Mouse (Mus musculus): ENCODE measurements around the gene 4921536K21Rik. TPM values are rescaled to one million over a fixed set of nuclear protein-coding genes. Genes with fewer than 3 reads are reported as not detected.
"Not testable (repeated sequence)": the region's sequence is repeated elsewhere in the genome, so short reads cannot be mapped to it uniquely, and the experiment has no call there.

4921536K21Rik gene
- polyA plus RNA-seq, 1 experiment = 0.86 TPM

DNA sequence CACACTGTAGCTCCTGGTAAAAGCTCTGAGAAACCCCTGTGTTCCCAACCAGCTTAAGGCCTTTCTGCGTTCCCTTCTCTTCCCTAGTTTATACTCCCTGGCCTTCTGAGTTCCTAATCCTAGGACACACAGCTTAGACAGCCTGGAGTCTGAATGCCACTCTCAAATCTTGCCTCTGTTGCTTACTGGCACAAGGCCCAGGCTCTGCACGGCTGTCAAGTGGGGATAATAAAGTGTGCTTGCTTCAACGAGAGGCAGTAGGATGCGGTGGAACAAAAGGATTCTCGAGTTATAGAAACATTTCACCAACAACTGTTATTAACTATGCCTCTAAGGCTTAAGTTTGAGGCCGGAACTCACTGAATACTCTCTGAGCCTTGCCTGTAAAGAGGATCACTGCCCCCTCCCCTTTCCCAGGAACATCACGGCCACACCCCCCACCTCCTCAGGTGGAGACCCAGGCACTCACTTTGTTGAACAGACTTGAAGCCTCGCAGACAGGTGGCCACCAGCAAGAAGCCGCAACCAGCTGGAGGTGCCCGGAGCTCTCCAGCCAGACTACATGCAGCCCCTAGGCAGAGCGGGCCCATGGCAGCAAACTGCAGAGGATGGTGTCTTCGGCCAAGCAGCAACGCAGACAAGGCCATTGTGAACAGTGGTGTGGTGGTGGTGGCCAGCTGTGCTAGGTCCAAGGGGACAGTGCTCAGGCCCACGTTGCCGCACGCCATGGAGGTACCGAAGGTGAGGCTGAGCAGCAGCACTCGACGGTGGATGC lies 17.4 kb upstream of the 4921536K21Rik start:
- Histone ChIP-seq H3K27ac (ENCODE audit: insufficient read depth, low read length) (peak overlapping the region; percentile 79; the same call in 1 of the 2 replicates), H3K4me1 (ENCODE audit: control insufficient read depth, insufficient read depth, low read length) (0 out of 2 replicates have a peak, but pooled peaks cover 8% of the 10 kb centered on the region), H3K4me3 (ENCODE audit: insufficient read depth, low read length) (peak overlapping the region; percentile 65)
- TF ChIP-seq CTCF (IDR thresholded peaks at IDR 0.05; ENCODE audit: borderline replicate concordance, insufficient read depth, low read length) (0 out of 2 replicates have a peak, but pooled peaks have one; percentile 17), POLR2A (IDR thresholded peaks at IDR 0.05; ENCODE audit: low read depth, low read length) (no peak)

DNA sequence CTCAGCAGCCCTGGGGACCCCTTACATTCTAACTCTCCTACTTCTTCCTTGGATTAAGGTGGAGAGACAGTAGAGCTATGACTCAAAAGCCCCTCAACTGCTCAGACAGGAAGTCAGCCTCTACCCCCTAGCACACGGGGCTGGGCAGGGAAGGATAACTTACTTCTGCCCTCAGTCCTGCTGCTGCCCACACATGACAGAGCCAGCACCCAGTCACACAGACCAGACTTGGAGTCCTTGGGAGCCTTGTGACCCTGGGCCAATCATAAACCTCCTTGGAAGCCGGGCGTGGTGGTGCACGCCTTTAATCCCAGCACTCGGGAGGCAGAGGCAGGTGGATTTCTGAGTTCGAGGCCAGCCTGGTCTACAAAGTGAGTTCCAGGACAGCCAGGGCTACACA lies 16.5 kb upstream of the 4921536K21Rik start:
- H3K27ac ChIP-seq (ENCODE audit: insufficient read depth, low read length) = peak overlapping the region; percentile 23; the same call in 1 of the 2 replicates
- H3K4me1 ChIP-seq (ENCODE audit: control insufficient read depth, insufficient read depth, low read length) = not testable (repeated sequence)
- peak overlapping the region; percentile 65 for H3K4me3 ChIP-seq (ENCODE audit: insufficient read depth, low read length)

DNA sequence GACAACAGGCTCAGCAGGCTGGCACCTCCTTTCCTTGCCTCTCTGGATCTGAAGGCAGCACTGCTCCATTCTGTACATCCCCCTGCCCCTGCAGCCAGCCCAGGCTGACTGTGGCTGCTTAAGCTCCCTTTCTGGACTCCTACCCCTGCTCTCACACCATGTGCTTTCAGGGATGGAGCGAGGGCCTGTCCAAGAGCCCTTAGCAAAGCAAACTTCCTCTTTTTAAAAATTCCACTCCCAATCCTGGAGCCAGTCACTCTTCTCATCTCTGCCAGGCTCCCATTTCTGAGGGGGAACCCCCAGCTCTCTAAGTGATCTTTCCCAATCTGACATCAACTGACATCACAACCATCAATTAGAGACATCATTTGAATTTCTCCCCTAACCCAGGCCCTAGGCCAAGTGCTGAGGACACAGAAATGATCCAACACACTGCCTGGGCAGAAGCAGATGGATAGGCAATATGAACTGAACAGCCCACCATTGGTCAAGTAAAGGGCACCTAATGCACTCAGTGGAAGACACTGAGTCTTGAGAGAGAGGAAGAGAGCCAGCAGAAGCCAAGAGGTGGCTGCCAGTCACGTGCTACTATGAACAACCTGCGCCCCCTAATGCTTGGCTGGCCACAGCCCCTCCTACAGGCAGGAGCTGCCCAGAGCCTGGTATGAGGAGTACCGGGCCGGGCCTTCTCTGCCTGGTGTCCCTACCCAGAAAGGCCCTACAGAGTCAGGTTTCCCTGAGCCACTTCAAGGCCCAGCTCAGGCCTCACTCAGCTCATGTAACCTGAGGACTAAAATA lies 15.8 kb upstream of the 4921536K21Rik start:
- Histone ChIP-seq H3K4me1 (ENCODE audit: control insufficient read depth, insufficient read depth, low read length) (0 out of 2 replicates have a peak, but pooled peaks cover 6% of the 10 kb centered on the region), H3K27ac (ENCODE audit: insufficient read depth, low read length) (peak overlapping the region; percentile 23; the same call in 1 of the 2 replicates), H3K4me3 (ENCODE audit: insufficient read depth, low read length) (peak overlapping the region; percentile 65)
- TF ChIP-seq CTCF (IDR thresholded peaks at IDR 0.05; ENCODE audit: borderline replicate concordance, insufficient read depth, low read length) (0 out of 2 replicates have a peak, but pooled peaks have one; percentile 6), POLR2A (IDR thresholded peaks at IDR 0.05; ENCODE audit: low read depth, low read length) (no peak)

DNA sequence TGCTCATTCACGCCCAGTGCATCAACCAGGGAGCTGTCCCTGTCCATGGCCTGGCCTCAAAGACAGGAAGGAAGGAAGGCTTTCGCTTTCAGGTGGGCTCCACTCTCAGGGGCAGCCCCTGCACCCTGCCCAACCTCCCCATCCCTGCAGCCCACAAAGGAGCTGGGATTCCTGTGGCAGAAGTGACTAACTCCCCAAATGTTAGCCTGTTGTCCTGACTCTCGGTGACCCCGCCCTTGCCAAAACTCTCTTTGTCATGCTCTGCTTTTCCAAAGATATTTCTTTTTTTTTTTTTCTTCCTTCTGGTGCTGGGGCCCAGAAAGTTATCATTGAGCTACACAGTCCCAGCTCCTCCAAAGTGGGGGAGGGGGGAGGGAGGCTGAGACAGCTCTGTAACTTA lies 14.3 kb upstream of the 4921536K21Rik start:
- 0 out of 2 replicates have a peak, but pooled peaks cover 4% of the 10 kb centered on the region for H3K4me1 ChIP-seq (ENCODE audit: control insufficient read depth, insufficient read depth, low read length)
- H3K27ac ChIP-seq (ENCODE audit: insufficient read depth, low read length) = peak overlapping the region; percentile 38
- TF ChIP-seq CTCF (IDR thresholded peaks at IDR 0.05; ENCODE audit: borderline replicate concordance, insufficient read depth, low read length) (no peak), POLR2A (IDR thresholded peaks at IDR 0.05; ENCODE audit: low read depth, low read length) (no peak)
- H3K4me3 ChIP-seq (ENCODE audit: insufficient read depth, low read length) = no peak overlapping the region

DNA sequence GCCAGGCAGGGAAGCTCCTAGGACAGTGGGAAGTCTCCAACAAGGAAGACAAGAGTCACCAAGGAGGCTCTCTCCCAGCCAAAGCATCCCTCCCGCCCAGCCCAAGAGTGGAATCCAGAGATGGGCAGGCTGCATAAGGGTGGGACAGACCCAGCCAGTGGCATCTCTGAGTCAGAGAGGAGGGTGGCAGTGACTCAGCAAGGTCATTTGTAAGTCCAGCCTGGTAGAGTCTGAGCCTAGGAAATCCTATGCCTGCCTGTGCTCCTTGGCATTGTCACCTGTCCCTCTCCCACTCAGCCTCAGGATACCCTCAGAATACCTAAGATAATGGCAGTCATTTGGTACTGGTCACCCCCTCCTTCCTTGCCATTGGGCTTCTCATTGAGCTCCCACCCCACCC lies 10.5 kb upstream of the 4921536K21Rik start:
- no peak for TF ChIP-seq CTCF (IDR thresholded peaks at IDR 0.05; ENCODE audit: borderline replicate concordance, insufficient read depth, low read length)
- no peak for TF ChIP-seq POLR2A (IDR thresholded peaks at IDR 0.05; ENCODE audit: low read depth, low read length)

DNA sequence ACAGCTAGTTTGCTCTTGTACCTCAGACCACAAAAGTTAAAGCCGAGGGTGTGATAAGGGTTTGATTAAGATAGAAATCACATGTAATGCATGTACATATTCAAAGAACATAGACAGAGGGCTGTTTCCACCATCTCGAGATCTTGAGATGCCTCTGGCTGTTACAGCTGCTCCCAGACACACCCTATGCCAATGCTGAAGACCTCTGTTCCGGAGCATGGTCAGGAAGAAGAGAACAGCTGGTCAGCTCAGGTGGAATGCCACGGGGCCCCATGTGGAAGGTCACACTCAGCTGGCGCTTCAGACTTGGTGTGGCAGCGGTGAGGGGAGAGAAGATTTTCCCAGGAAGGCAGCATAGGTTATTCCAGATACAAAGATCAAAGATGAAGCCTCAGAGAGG lies 9.8 kb upstream of the 4921536K21Rik start:
- Histone ChIP-seq H3K27ac (ENCODE audit: insufficient read depth, low read length) (no peak overlapping the region), H3K4me1 (ENCODE audit: control insufficient read depth, insufficient read depth, low read length) (0 out of 2 replicates have a peak, but pooled peaks cover 2% of the 10 kb centered on the region), H3K4me3 (ENCODE audit: insufficient read depth, low read length) (no peak overlapping the region)
- TF ChIP-seq CTCF (IDR thresholded peaks at IDR 0.05; ENCODE audit: borderline replicate concordance, insufficient read depth, low read length) (no peak), POLR2A (IDR thresholded peaks at IDR 0.05; ENCODE audit: low read depth, low read length) (no peak)

More for the DNA sequence above, 10.5 kb upstream of the 4921536K21Rik start:
- Histone ChIP-seq H3K4me1 (ENCODE audit: control insufficient read depth, insufficient read depth, low read length) (0 out of 2 replicates have a peak, but pooled peaks cover 4% of the 10 kb centered on the region), H3K4me3 (ENCODE audit: insufficient read depth, low read length) (no peak overlapping the region), H3K27ac (ENCODE audit: insufficient read depth, low read length) (no peak overlapping the region)

DNA sequence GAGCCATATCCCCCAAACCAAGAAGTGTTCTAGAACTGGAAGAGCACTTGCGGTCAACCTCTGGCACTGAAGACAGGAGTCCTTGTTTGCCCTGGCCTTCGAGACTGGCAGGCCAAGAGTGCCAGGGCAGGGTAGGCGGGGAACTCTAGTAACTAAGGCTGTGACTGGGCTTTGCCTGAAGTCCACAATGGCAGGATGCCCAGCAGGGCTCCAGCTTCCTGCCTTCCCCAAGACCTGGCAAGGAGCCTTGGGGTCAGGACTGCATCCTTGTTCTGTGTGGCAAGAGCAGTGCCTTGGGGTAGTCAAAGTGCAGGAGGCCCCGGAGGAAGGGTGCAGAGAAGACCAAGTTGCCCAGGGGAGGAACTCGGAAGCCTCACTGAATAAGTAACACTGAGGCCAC lies 8.1 kb upstream of the 4921536K21Rik start:
- Histone ChIP-seq H3K4me3 (ENCODE audit: insufficient read depth, low read length) (no peak overlapping the region), H3K27ac (ENCODE audit: insufficient read depth, low read length) (no peak overlapping the region), H3K4me1 (ENCODE audit: control insufficient read depth, insufficient read depth, low read length) (0 out of 2 replicates have a peak, but pooled peaks cover 2% of the 10 kb centered on the region)
- no peak for TF ChIP-seq POLR2A (IDR thresholded peaks at IDR 0.05; ENCODE audit: low read depth, low read length)
- no peak for TF ChIP-seq CTCF (IDR thresholded peaks at IDR 0.05; ENCODE audit: borderline replicate concordance, insufficient read depth, low read length)

DNA sequence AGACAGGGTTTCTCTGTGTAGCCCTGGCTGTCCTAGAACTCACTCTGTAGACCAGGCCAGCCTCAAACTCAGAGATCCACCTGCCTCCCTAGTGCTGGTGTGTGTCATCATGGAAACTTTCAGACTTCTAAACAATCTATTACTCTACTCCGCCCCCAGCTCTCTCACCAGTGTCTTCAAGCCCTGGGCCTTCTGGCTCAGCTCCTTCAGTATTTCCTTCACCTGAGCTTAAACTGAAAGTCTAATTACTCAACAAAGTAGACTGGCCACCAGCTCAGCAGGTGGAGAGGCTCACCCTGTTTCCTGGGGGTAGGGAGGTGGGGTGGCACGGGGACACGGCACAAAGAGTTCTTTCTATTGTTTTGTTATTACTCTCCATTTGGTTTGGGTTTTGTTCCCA lies 7.6 kb upstream of the 4921536K21Rik start:
- H3K4me1 ChIP-seq (ENCODE audit: control insufficient read depth, insufficient read depth, low read length) = 0 out of 2 replicates have a peak, but pooled peaks cover 2% of the 10 kb centered on the region
- no peak overlapping the region for H3K27ac ChIP-seq (ENCODE audit: insufficient read depth, low read length)
- no peak overlapping the region for H3K4me3 ChIP-seq (ENCODE audit: insufficient read depth, low read length)
- no peak for TF ChIP-seq POLR2A (IDR thresholded peaks at IDR 0.05; ENCODE audit: low read depth, low read length)
- TF ChIP-seq CTCF (IDR thresholded peaks at IDR 0.05; ENCODE audit: borderline replicate concordance, insufficient read depth, low read length) = no peak

DNA sequence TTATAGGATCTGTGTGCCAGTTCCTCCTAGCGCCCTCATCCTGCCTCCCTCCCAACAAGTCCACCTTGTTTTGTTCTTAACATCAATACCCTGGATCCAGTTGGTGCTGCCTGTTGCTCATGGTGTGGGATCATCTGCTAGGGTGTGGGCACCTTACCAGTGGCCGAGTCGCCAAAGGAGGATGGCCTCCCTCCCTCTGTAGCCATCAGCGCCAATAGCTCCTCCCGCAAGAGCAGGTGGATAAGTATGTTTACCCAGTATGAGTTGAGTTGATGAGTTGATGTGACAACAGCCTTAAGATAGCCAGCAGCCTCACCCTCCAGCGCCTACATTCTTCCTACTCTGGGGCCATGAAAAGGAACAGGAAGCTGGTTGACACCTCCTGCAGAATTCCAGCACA lies 5.4 kb upstream of the 4921536K21Rik start:
- no peak overlapping the region for H3K27ac ChIP-seq (ENCODE audit: insufficient read depth, low read length)
- TF ChIP-seq POLR2A (IDR thresholded peaks at IDR 0.05; ENCODE audit: low read depth, low read length) = no peak
- no peak for TF ChIP-seq CTCF (IDR thresholded peaks at IDR 0.05; ENCODE audit: borderline replicate concordance, insufficient read depth, low read length)
- no peak overlapping the region for H3K4me3 ChIP-seq (ENCODE audit: insufficient read depth, low read length)
- 0 out of 2 replicates have a peak, but pooled peaks cover 2% of the 10 kb centered on the region for H3K4me1 ChIP-seq (ENCODE audit: control insufficient read depth, insufficient read depth, low read length)

Data from embryonic fibroblast, embryonic 13.5 days (primary cell).